Mouse (Mus musculus): ENCODE data around the gene Acot8. TPM values are rescaled to one million over a fixed set of nuclear protein-coding genes. Genes with fewer than 3 reads are reported as not detected.

The Acot8 gene
- total RNA-seq, 2 experiments from 2014 or later = 31.5 to 33.6 TPM

DNA sequence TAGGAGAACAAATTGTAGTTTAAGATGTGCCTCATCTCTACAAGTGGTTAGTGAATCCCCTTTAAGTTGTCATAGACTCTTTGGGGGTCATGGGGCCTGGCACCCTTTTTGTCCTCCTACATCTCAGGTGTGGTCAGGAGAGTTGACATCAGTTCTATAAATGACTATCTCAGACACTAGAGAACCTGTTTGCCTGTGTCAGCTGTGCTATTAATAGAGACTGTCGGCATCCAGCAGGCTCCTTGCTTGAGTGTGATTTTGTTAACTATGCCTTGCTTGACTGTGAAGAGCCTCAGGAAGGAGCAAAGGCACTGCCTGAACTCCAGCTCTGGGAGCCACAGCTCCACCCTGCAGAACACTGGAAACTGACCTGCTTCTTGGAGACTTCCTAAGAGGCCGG is 49.9 kb downstream of the Acot8 start:
- no peak for DNase-seq

GRCm38 (mm10) chr2:164754105-164754504 is 50.6 kb downstream of the Acot8 start:
- no peak for DNase-seq

- peak in 1 of 2 experiments; percentile 33 for DNase-seq
These were observed 52.2 kb downstream of the Acot8 start for GRCm38 (mm10) chr2:164752454-164752853.

DNA sequence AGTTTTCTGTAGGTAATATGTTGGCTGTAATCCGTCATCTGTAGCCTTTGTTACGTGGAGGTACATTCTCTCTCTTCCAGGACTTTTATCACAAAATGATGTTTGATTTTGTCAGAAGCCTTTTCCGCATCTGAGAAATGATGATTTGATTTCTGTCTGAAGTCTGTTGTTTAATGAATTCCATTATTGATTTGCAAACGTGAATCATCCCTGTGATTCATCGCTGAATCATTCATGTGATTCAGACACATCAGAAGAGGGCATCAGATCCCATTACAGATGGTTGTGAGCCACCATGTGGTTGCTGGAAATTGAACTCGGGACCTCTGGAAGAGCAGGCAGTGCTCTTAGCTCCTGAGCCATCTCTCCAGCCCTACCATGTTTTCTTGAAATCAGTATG is 55.7 kb downstream of the Acot8 start:
- DNase-seq = no peak

GRCm38 (mm10) chr2:164748191-164748590 is 56.5 kb downstream of the Acot8 start:
- no peak for DNase-seq

- DNase-seq = no peak
These were observed 58.0 kb downstream of the Acot8 start for GRCm38 (mm10) chr2:164746693-164747092.

DNA sequence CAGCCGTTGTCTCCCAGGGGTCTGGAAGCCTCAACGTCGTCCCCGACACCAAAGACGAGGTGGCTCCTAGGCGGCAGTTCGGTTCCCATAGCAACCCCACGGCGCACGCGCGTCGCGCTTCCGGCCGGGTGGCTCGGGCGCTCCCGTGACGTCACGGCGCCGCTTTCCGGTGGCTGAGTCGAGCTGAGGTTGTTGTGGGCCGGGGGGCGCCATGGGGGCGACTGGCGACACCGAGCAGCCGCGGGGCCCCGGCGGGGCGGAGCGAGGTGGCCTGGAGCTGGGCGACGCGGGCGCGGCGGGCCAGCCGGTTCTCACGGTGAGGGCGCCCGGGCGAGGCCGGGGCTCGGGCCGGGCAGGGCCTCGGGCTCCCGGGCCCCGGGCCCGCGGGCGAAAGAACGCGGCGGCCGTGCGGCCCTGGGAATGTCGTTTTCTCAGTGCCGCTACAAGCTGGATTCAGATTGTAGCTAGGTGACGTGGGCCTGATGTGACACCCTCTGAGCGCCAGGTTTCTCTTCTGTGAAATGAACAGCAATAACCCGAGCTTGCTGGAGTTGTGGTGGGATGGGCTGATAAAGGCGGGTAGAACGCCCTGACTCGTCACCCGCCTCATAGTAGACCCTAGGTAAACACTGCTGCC is 58.7 kb downstream of the Acot8 start, which contains the start of the genes Wfdc3 and Dnttip1:
Gene Wfdc3, minus strand, starts transcription at position 89 of the 637 bp plus-strand sequence.
Gene Dnttip1, plus strand, starts transcription at position 141 of the 637 bp plus-strand sequence.
- peak; percentile 94 to 97 for DNase-seq

DNA sequence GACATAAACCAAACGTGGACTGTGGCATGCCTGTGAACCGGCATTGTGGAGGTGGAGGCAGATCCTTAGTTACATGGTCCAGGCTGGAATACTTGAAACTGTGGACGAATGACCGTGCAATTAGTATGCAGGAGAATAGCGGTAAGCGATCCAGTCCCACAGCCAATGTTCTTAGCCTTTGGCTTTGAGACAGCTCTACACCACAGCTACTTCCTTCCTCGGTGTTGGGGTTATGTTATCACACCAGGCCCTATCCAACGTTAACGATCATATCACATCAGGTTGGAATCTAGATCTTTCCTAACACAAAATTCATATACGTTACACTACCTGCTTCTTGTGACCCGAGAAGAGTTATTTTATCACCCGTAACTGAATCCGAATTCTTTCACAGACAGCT is 59.7 kb downstream of the Acot8 start:
- DNase-seq = no peak

Other genes starting within 250 kb of the Acot8 start
- not detected for gene Wfdc2, start 242.5 kb downstream of the Acot8 start, total RNA-seq (2021)
- gene Spint3, start 231.4 kb downstream of the Acot8 start, total RNA-seq (2021) = not detected
- gene Wfdc6a, start 219.4 kb downstream of the Acot8 start, total RNA-seq (2021) = under 1 TPM in 1 of 2 experiments, not detected in 1; 0.40 TPM
- not detected for gene Eppin, start 211.3 kb downstream of the Acot8 start, total RNA-seq (2021)
- gene Wfdc6b, start 191.4 kb downstream of the Acot8 start, total RNA-seq (2021) = not detected
- gene Wfdc8, start 191.3 kb downstream of the Acot8 start, total RNA-seq (2021) = not detected
- not detected for gene Wfdc16, start 166.1 kb downstream of the Acot8 start, total RNA-seq (2021)
- not detected for gene Wfdc10, start 148.8 kb downstream of the Acot8 start, total RNA-seq (2021)
- not detected for gene Wfdc9, start 148.3 kb downstream of the Acot8 start, total RNA-seq (2021)
- not detected for gene Wfdc11, start 130.8 kb downstream of the Acot8 start, total RNA-seq (2021)
- gene Wfdc13, start 119.8 kb downstream of the Acot8 start, total RNA-seq (2021) = not detected
- not detected for gene Spint4, start 106.4 kb downstream of the Acot8 start, total RNA-seq (2021)
- gene Spint5, start 89.6 kb downstream of the Acot8 start, total RNA-seq (2021) = not detected
- under 1 TPM; 0.26 to 0.36 TPM for gene Wfdc3, start 59.0 kb downstream of the Acot8 start, total RNA-seq (2021)
- gene Dnttip1, start 58.9 kb downstream of the Acot8 start, total RNA-seq (2021) = 10 to 100 TPM; 39.8 to 44.2 TPM
- 10 to 100 TPM in 1 of 2 experiments, 1 to 10 TPM in 1; 7.0 to 10.4 TPM for gene Ube2c, start 35.0 kb downstream of the Acot8 start, total RNA-seq (2021)
- gene Tnnc2, start 24.9 kb downstream of the Acot8 start, total RNA-seq (2021) = under 1 TPM in 1 of 2 experiments, not detected in 1; 0.53 TPM
- 10 to 100 TPM; 29.2 to 35.3 TPM for gene Snx21, start 19.1 kb downstream of the Acot8 start, total RNA-seq (2021)
- 1 to 10 TPM; 4.0 to 4.7 TPM for gene Zswim3, start 216 bp upstream of the Acot8 start, total RNA-seq (2021)
- 10 to 100 TPM in 1 of 2 experiments, 1 to 10 TPM in 1; 9.3 to 10.2 TPM for gene Zswim1, start 17.8 kb upstream of the Acot8 start, total RNA-seq (2021)
- not detected for gene Spata25, start 23.7 kb upstream of the Acot8 start, total RNA-seq (2021)
- gene Ctsa, start 28.0 kb upstream of the Acot8 start, total RNA-seq (2021) = 100 to 1,000 TPM; 105 to 112 TPM
- gene Neurl2, start 28.6 kb upstream of the Acot8 start, total RNA-seq (2021) = 1 to 10 TPM; 2.1 to 2.5 TPM
- gene Pltp, start 52.8 kb upstream of the Acot8 start, total RNA-seq (2021) = 10 to 100 TPM; 21.1 to 34.7 TPM
- gene Pcif1, start 74.4 kb upstream of the Acot8 start, total RNA-seq (2021) = 10 to 100 TPM; 45.4 to 53.9 TPM
- 10 to 100 TPM; 14.8 to 18.3 TPM for gene Zfp335, start 106.9 kb upstream of the Acot8 start, total RNA-seq (2021)
- gene Mmp9, start 135.9 kb upstream of the Acot8 start, total RNA-seq (2021) = under 1 TPM; 0.56 to 0.60 TPM
- gene Slc12a5, start 155.9 kb upstream of the Acot8 start, total RNA-seq (2021) = 1 to 10 TPM; 4.3 to 7.9 TPM
- 10 to 100 TPM; 28.9 to 36.0 TPM for gene Ncoa5, start 230.0 kb upstream of the Acot8 start, total RNA-seq (2021)

Data from adrenal gland, postnatal 36 days (tissue).